Mouse (Mus musculus) lung, embryonic 16.5 days (tissue): ENCODE data around the gene Ankrd27. TPM values are rescaled to one million over a fixed set of nuclear protein-coding genes. Genes with fewer than 3 reads are reported as not detected.

Experiments
- ATAC-seq: fragments of 200-750 bp; cut with Nextera tagmentation; 2 replicates; pipeline ENCODE4 v1.8.0; 2017; ENCODE audit warnings: low read depth, mild to moderate bottlenecking, moderate library complexity
- H3K27ac ChIP-seq: fragments of 300-500 bp; sonication (generic); 2 replicates; pipeline ENCODE4 v1.5.1; 2014; ENCODE audit warnings: mild to moderate bottlenecking, control low read depth, low read length
- H3K27me3 ChIP-seq: fragments of 300-500 bp; sonication (generic); 2 replicates; pipeline ENCODE4 v1.6.1; 2014; ENCODE audit warnings: low read depth, low read length, mixed read lengths; ENCODE audit not compliant: control insufficient read depth, insufficient read depth
- H3K36me3 ChIP-seq: fragments of 300-500 bp; sonication (generic); 2 replicates; pipeline ENCODE4 v1.6.1; 2014; ENCODE audit warnings: low read length; ENCODE audit not compliant: control insufficient read depth, insufficient read depth
- H3K4me1 ChIP-seq: fragments of 300-500 bp; sonication (generic); replicated peaks from 2 replicates; pipeline ENCODE4 v1.6.1; 2014; ENCODE audit warnings: low read length, mixed read lengths; ENCODE audit not compliant: control insufficient read depth, insufficient read depth
- H3K4me2 ChIP-seq: fragments of 300-500 bp; sonication (generic); 2 replicates; pipeline ENCODE4 v1.6.1; 2014; ENCODE audit warnings: low read depth, low read length, control low read depth
- H3K4me3 ChIP-seq: fragments of 300-500 bp; sonication (generic); 2 replicates; pipeline ENCODE4 v1.5.1; 2014; ENCODE audit warnings: mild to moderate bottlenecking, low read length, control low read depth
- H3K9ac ChIP-seq: fragments of 300-500 bp; sonication (generic); 2 replicates; pipeline ENCODE4 v1.6.1; 2014; ENCODE audit warnings: low read length, control low read depth
- H3K9me3 ChIP-seq: fragments of 300-500 bp; sonication (generic); 2 replicates; pipeline ENCODE4 v1.6.1; 2016; ENCODE audit warnings: low read length; ENCODE audit not compliant: control insufficient read depth
- WGBS: fragments of 180-500 bp; shearing (Covaris S2); extraction: QIAGEN DNeasy Blood & Tissue Kit; methylation state at CpG from one replicate; pipeline ENCODE4 v1.1.7; 2014; 5-methylcytosine and 5-hydroxymethylcytosine counted together
- polyA plus RNA-seq: library from polyadenylated mRNA; unstranded; fragments of >200 nt; fragmentation: Nextera tagmentation; extraction: Ambion mirVana; gene quantifications from 2 replicates; pipeline ENCODE4 v1.2.1, GENCODE M21; 2015

Gene Ankrd27
- polyA plus RNA-seq, 1 experiment from 2014 or later, result 36.3 TPM

DNA sequence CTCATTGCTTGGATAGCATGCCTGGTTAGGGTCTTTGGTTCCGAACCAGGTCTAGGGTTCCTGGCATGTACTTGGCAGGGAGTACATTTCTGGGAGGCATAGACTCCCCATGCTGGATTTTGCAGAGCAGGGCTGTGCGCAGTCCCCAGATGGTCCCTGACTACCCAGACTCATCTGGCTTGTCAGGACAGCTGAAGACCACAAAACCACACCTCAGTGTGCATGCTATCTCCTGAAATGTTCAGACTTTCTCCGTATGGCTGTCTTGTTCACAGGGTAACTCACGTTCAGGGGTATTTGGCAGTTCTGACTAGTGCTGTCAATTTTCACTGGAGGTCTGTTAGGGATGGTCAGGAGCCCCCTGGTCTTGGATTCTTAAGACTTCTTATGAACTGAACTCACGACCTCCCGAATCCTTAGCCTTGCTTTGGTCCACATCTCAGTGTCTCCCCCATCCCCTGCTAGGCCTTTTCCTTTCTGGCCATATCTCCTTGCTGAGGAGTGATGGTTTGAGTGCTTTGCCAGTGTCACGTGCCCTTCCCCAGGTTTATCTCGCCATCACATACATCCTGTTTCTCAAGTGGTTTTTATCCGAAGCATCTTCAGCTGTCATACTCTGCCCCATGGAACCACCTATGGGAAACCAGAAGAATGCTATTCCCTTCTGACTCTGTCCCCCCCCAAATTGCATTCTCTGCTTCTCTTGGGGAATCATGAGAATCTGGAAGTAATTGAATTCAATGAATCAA lies 2.8 kb downstream of the Ankrd27 start:
- H3K9me3 ChIP-seq, result no peaks in the 10 kb centered on the region
- peaks cover 11% of the 10 kb centered on the region for H3K27me3 ChIP-seq
- ATAC-seq, result no peak
- no peak overlapping the region for H3K4me2 ChIP-seq
- H3K36me3 ChIP-seq, result peaks cover 13% of the 10 kb centered on the region
- no peak overlapping the region for H3K27ac ChIP-seq
- 69% methylated on average over 9 of the region's 9 CpGs for WGBS
- H3K4me3 ChIP-seq, result no peak overlapping the region
- no peak overlapping the region for H3K9ac ChIP-seq
- H3K4me1 ChIP-seq, result peaks cover 12% of the 10 kb centered on the region

DNA sequence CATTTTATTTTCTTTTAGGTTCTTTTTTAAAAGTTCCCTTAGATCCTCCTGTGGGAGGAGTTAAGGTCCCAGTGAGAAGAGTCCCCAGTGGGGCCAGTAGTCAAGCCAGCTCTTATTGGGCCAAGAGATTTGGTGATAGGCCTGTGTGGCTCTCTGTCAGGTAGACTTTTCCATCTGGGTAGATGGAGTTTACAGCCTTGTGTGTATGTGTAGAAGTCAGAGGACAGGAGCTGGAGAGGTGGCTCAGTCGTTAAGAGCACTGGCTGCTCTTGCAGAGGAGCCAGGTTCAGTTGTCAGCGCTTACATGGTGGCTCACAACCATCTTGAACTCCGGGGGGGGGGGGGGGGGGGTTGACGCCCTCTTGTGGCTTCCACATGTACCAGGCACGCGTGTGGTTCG lies 3.4 kb downstream of the Ankrd27 start:
- Histone ChIP-seq H3K4me1 (peaks cover 9% of the 10 kb centered on the region), H3K27ac (no peak overlapping the region), H3K27me3 (peaks cover 5% of the 10 kb centered on the region), H3K4me3 (no peak overlapping the region), H3K4me2 (no peak overlapping the region), H3K9ac (no peak overlapping the region), H3K36me3 (peaks cover 13% of the 10 kb centered on the region), H3K9me3 (no peaks in the 10 kb centered on the region)
- WGBS, result 69% methylated on average over 5 of the region's 7 CpGs
- no peak for ATAC-seq

DNA sequence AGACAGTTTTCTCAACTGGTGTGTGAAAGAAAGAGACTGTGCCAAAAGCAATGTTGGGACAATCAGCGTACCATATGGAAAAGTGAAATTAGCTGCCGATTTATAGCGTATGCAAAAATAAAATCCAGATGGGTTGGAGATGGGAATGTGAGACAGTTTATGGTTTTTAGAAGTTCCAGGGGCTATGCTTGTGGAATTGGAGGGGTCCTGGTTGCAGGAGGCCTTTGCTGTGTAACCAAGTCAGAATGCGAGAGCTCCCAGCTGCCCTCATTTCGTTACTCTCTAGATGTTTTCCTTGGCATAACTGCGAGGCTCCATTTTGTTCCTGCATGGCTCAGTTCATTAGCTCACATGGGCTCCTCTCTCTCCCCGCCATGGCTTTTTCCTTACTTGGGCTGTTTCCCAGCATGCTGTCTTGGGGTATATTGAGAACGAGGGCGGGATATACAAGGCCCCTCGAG lies 4.7 kb downstream of the Ankrd27 start:
- Histone ChIP-seq H3K9me3 (no peaks in the 10 kb centered on the region), H3K27me3 (no peaks in the 10 kb centered on the region), H3K36me3 (peaks cover 13% of the 10 kb centered on the region), H3K27ac (0 out of 2 replicates have a peak overlapping the region, but pooled peaks have one; percentile 16), H3K4me1 (peaks cover 7% of the 10 kb centered on the region), H3K4me2 (no peak overlapping the region), H3K9ac (no peak overlapping the region), H3K4me3 (no peak overlapping the region)
- 79% methylated on average over 10 of the region's 10 CpGs for WGBS
- no peak for ATAC-seq

DNA sequence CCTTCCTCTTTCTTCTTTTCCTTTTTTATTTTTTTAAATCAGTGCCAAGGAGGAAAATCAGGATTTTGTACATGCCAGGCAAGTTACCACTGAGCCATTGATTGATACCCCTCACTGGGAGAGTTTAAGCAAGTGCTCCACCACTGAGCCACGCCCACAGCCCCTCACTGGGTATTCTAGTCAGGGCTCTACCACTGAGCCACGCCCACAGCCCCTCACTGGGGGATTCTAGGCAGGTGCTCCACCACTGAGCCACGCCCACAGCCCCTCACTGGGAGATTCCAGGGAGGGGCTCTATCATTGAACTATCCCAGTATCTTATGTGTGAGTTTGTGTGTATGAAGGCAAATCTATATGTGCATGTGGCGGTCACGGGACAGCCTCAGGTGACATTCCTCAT lies 8.3 kb downstream of the Ankrd27 start:
- no peaks in the 10 kb centered on the region for H3K4me1 ChIP-seq
- H3K27ac ChIP-seq, result no peak overlapping the region
- H3K36me3 ChIP-seq, result peaks cover 13% of the 10 kb centered on the region
- no peaks in the 10 kb centered on the region for H3K9me3 ChIP-seq
- 87% methylated on average over 5 of the region's 5 CpGs for WGBS
- no peak overlapping the region for H3K9ac ChIP-seq
- no peaks in the 10 kb centered on the region for H3K27me3 ChIP-seq
- H3K4me3 ChIP-seq, result no peak overlapping the region
- ATAC-seq, result no peak
- H3K4me2 ChIP-seq, result no peak overlapping the region

DNA sequence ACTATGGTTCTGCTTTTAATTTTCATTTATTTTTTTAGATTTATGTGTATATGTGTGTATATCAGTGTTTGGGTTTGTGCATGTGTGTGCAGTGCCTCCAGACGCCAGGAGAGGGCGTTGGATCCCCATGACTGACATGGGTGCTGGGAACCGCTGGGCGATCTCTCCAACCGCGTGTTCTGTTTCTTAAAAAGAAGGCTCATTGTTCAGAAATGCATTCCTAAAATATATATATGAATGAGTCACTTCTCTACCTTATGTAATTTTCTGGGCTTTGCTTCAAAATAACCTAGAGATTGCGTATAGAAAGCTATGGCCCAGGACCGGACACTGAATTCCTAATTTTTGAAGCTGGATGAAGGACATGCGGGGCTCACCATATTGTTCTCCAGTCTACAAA lies 13.4 kb downstream of the Ankrd27 start:
- H3K9me3 ChIP-seq, result no peaks in the 10 kb centered on the region
- H3K27ac ChIP-seq, result no peak overlapping the region
- WGBS, result 87% methylated on average over 9 of the region's 9 CpGs
- H3K36me3 ChIP-seq, result peaks cover 21% of the 10 kb centered on the region
- H3K4me1 ChIP-seq, result no peaks in the 10 kb centered on the region
- H3K4me2 ChIP-seq, result no peak overlapping the region
- H3K9ac ChIP-seq, result no peak overlapping the region
- H3K4me3 ChIP-seq, result no peak overlapping the region
- no peak for ATAC-seq
- no peaks in the 10 kb centered on the region for H3K27me3 ChIP-seq

DNA sequence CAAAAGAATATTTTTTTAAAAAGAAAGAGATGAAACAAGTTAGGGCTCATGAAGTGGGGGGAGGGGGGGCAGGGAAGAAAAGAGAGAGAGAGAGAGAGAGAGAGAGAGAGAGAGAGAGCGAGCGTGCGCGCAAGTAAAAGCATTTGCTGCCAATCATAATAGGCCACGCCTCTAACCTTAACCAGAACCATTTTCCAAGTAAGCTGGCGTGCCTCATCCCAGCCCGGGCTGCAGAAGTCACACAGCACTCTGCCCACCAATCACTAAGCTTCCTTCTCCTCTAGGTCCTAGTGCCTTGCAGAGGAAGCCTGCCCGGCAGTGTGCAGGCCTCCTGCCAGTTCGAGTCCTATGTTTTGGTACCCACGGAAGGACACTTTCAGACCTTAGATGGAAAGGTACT lies 14.0 kb downstream of the Ankrd27 start:
- 92% methylated on average over 10 of the region's 10 CpGs for WGBS
- Histone ChIP-seq H3K36me3 (peaks cover 21% of the 10 kb centered on the region), H3K27ac (no peak overlapping the region), H3K27me3 (no peaks in the 10 kb centered on the region), H3K4me1 (no peaks in the 10 kb centered on the region), H3K4me3 (no peak overlapping the region), H3K9ac (no peak overlapping the region), H3K4me2 (no peak overlapping the region), H3K9me3 (no peaks in the 10 kb centered on the region)
- ATAC-seq, result no peak

DNA sequence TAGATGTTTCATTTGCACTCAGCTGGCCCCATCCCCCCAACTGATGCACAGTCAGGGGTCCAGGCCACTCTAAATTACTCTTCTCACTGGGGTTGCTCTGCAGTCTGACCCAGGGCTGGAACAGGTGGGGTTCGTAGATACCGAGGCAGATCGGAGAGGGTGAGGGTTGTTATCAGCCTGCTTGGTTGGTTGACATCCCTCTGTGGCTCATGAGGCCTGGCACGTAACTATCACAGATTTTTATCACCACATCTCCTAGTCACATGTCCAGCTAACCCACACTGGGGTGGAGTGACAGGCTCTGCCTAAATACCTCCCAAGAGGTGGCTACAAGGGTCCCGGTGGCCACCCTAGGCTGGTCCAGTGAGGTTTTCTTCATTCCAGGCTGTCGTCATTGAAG lies 15.1 kb downstream of the Ankrd27 start:
- Histone ChIP-seq H3K9me3 (no peaks in the 10 kb centered on the region), H3K9ac (no peak overlapping the region), H3K27me3 (no peaks in the 10 kb centered on the region), H3K4me3 (no peak overlapping the region), H3K36me3 (peaks cover 24% of the 10 kb centered on the region), H3K4me2 (no peak overlapping the region), H3K4me1 (no peaks in the 10 kb centered on the region), H3K27ac (no peak overlapping the region)
- no peak for ATAC-seq
- WGBS, result 80% methylated on average over 6 of the region's 6 CpGs

DNA sequence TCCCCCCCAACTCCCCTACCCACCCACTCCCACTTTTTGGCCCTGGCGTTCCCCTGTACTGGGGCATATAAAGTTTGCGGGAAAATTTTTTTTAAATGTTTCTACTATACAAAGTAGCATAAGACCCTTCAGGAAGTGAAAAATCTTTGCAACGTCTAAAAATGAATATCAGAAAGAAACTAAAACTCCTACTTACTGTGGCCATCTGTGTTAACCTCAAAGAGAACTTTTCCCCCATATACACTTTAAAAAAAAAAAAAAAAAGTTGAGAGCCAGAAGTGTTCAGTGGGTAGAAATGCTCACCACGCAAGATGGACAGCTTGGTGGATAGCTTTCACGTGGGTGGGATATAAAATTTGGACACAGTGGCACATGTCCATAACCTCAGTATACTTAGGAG lies 16.7 kb downstream of the Ankrd27 start:
- WGBS, result 95% methylated on average over 5 of the region's 5 CpGs
- Histone ChIP-seq H3K27me3 (no peaks in the 10 kb centered on the region), H3K9ac (no peak overlapping the region), H3K4me3 (no peak overlapping the region), H3K9me3 (no peaks in the 10 kb centered on the region), H3K4me2 (no peak overlapping the region), H3K4me1 (no peaks in the 10 kb centered on the region), H3K36me3 (peaks cover 30% of the 10 kb centered on the region), H3K27ac (no peak overlapping the region)
- no peak for ATAC-seq

DNA sequence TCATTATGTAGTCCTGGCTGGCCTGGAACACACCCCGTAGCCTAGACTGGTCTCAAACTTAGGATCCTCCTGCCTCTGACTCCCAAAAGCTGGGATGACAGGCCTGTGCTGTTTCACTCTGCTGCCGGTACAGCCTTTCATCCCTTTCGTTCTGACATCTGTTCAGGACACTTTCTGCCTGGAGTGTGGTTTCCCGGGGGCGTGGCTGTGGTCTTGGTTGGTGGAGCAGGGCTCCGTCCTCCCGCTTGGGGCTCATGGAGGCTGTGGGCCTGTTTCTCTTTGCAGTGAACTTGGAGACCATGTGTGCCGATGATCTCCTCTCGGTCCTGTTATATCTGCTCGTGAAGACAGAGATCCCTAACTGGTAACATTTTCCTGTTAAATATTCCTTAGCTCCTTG lies 20.8 kb downstream of the Ankrd27 start:
- no peak overlapping the region for H3K4me2 ChIP-seq
- no peaks in the 10 kb centered on the region for H3K4me1 ChIP-seq
- no peaks in the 10 kb centered on the region for H3K27me3 ChIP-seq
- 91% methylated on average over 10 of the region's 10 CpGs for whole genome bisulfite sequencing
- H3K4me3 ChIP-seq, result no peak overlapping the region
- no peak for ATAC-seq
- H3K27ac ChIP-seq, result no peak overlapping the region
- H3K9me3 ChIP-seq, result no peaks in the 10 kb centered on the region
- H3K36me3 ChIP-seq, result peaks cover 49% of the 10 kb centered on the region
- no peak overlapping the region for H3K9ac ChIP-seq
